Mouse (Mus musculus) naive thymus-derived CD4-positive, alpha-beta T cell, adult 2 months (primary cell): ENCODE results near the gene Rrp7a.
A peak's percentile ranks its signal among the peaks of the same experiment; 100 is the strongest.

Experiments used
- DNase-seq: peaks from one replicate; pipeline ENCODE4 v3.0.0-alpha.2; 2011; ENCODE audit warnings: low read depth

The Rrp7a gene

DNA sequence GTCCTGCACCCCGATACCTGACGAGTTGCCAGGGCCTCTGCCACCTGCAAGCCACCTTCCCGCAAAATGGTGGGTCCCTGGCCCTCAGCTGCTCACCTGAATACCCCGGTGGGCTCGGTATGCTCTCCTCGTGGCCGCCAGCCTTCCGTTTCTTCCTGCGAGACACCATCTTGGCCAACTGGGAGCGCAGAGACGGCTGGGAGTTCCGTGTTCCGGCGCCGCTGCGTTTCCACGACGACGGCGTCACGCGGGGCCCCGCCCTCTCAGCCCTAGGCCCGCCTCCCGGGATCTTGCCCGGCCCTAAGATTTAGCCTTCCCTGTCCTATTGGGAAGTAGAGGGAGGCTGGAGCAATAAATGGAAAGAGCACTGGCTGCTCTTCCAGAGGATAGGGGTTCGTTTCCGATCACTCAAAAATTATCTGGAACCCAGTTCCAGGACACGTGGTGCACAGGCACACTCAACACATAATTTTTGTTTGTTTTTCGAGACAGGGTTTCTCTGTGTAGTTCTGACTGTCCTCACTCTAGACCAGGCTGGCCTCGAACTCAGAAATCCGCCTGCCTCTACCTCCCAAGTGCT, at the start of gene Rrp7a:
Rrp7a (minus strand) TSS at position 236 of the 580 bp plus-strand sequence.
- peak; percentile 81 for DNase-seq

DNA sequence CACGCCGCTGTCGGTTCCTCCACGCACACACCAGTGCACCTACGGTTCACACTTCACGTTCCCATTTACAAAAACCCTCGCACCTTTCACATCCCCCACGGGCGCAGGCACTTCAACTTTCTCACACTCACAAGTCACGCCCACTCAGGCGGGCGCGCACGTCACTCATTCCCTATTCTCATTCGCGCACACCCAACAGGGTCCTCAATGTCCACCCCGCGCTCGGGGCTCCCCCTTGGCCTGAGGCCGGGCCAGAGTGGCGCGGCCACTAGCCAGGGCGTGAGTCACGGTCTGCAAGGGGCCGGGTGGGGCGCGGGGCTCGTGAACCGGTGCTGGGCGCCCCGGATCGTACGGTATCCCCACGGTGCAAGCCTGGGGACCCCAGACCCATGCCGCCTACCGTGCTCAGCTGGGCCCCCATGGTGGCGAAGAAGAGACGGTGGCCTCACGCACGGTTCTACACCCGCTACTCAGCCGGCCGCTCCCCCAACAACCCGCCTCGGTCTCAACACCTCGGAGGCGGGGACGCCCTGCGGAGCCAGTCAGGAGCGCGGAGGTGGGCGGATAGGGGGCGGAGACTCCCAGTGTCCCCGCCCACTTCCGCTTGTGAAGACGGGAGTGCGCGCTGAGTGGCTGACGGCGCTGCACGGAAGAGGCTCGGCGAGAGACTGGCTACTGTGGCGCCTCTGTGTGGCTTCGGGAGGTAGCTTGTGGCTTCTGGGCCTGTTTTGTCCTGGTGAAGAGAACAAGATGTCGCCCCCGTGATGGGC, 49.3 kb upstream of the Rrp7a start:
- DNase-seq, result peak; percentile 99

DNA sequence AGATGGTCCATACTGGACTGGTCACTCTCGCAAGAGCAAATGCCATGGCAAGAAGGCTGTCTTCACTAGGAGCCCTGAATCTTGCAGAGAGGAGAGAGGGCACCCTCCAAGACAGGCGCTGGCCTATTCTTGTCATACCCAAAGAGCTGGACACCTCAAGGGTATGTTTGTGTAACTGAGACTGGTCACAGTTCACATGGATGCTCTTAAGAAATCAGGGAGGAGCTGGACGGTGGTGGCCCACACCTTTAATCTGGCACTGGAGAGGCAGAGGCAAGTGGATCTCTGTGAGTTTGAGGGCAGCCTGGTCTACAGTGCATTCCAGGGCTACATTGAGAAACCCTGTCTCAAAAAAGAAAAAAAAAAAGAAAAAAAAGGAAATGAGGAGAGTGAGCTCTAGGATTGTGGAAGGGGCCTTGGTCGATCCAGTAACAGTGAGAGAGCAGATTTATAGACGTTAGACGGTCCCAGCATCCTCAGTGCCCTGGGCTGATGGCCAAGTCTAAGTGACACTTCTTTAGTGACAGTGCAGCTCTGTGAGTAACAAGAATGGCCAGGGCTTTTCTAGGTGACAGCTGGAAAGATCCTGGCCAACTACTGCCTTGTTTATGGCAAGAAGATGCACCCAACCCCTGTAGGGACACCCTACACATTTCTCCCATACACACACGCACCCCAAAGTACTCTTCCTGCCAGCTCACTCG, 48.5 kb upstream of the Rrp7a start:
- no peak for DNase-seq

DNA sequence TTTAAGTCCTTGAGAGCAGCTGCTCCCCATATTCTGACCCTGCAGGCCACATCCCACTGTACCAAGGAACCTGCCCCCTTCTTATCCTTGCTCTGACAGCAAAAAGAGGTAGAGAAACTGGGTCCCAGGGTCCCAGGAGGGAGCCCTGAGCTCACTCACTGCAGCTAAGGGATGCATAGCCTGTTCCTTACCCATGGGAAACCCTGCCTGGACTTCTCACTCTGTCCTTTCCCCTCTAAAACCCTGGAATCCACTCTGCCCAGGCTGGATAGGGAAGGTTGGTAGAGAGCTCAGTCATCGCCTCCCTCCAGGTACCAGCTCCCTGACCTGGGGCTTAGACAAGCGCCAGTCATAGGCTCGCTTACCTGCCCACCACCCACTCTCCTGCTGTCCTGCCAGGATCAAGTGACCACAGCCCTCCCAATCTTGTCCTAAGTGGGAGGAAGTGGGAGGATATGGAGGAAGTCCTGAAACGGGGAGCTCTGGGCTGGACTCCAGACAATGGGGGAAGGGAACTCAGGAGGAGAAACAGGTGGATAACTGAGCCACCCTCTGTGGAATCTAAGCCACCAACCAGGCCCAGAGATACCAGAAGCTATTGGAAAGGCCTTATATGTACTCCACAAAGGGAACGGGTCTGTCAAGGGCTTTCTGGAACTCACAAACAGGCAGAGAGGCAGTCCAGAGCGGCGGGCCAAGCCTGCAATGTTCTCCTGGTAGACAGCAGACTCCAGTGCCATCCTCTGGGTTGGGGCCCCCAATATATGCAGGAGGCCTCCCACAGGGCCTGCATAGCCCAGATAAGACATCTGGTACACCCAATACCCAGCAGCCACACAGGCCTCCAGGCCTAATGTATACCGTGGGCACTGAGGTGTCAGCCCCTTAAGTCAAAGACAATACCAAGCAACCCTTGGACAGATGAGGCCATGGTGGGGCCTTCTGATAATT, 47.4 kb upstream of the Rrp7a start:
- DNase-seq, result no peak

DNA sequence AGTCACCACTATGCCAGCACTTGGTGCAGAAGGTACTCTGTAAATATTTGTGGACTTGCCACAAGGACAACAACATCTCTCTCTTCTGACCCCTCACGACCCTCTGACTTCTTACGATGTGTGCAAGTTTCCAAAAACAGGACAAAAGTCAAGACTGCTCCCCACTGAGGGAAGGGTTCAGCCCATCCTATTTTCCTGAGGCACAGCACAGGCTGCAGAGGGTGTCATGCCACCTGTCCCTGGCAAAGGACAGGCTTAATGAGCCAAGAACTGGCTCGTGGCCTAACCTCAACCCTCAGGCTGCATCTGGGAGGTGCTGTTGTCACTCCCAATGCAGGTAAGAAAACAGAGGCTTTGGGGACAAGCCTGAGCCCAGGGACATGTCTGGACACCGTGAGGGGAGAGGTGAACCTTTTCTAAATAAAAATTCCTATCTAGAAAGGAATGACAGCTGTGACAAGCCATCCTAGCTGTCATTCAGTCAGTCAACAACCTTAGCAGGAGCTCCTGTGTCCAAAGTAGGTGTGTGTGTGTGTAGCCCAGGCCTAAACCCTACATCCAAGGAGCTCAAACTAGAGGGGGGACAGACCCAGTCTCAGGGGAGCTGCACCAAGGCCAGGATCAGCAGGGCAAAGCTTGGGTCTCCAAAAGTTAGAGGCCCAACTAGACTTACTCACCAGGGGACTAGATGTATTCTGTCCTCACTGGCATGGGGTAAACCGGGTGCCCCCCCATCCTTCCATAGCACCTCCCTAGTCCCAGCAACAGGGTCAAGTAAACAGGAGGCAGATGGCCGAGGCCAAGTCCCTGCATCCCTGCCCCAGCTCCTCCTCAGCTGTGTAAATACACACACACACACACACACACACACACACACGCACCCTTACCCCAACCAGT, 46.5 kb upstream of the Rrp7a start:
- no peak for DNase-seq

DNA sequence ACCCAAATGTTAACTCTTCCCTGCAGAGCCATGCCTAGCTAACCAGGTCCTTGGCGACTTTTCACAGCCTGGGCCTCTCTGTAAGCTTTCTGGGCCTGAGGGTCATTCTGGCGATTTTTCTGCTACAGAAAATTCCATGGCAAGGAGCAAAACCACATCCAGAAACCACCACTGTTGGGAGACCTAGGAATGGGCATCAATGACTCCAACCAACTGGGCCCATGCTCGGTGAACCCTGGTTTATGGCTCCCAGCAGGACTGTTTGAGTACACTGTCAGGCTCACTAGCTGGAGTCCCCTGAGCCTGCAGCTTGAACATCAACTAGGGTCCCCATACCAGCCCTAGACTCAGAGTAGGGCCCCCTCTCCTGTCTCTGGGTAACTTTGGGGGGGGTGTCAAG, 45.7 kb upstream of the Rrp7a start:
- no peak for DNase-seq

DNA sequence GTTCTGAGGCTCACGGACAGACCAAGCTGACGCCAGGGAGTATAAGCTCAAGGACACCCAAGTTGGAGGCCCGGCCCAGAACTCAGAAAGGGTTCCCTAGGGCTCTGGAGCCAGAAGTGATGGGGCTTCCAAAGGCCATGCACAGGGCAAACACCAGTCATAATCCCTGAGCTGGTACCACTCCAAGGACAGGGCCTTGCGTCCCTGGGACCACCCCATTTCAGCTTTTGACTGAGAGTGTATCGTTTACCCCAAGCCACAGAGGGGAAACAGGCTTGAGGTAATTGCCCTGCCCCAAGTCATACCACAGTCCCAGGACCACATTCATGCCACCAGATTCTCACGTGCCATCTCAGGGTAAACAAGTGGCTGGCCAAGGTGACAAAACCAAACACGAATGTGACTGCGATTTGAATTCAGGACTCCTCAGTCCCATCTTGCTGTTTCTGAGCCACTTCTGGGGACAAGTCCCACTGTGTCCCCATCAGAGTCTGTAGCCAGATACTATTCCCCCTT, 45.0 kb upstream of the Rrp7a start:
- no peak for DNase-seq

DNA sequence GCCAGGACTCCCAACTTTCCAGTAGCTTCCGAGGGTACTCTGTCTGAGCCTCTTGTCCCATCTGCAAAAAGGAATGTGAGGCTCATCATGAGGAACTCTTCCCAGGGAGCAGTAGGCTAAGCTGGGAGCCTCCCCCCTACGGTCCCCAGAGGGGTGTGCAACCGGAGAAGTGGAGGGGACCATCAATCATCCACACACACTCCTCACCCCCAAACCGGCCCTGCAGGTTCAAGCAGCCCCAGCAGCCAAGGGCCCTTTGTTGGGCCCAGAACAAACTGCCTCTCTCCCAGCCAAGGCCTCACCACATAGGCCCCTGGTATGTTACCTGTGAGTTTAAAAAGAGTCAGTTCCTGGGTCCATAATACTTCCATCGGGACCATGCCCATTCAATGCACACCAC, 44.5 kb upstream of the Rrp7a start:
- no peak for DNase-seq

DNA sequence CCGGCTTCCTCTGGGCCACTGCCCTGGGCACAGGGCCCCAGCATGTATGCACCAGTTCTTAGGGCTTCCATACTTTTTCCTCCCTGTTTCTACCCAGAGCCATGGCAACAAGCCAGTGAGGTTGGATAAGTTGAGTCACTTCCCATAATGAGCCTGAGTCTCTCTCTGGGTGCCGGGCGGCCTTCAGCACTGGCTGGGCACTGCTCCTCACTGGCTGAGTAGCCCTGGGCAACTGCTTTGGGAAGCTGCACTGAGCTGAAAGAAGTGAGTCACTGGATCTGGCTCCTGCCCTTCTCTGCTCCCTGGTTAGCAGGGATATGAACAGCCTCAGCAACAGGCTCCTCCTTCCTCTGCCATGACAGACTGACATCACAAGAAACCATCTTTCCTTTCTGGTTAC, 44.0 kb upstream of the Rrp7a start:
- DNase-seq, result no peak

DNA sequence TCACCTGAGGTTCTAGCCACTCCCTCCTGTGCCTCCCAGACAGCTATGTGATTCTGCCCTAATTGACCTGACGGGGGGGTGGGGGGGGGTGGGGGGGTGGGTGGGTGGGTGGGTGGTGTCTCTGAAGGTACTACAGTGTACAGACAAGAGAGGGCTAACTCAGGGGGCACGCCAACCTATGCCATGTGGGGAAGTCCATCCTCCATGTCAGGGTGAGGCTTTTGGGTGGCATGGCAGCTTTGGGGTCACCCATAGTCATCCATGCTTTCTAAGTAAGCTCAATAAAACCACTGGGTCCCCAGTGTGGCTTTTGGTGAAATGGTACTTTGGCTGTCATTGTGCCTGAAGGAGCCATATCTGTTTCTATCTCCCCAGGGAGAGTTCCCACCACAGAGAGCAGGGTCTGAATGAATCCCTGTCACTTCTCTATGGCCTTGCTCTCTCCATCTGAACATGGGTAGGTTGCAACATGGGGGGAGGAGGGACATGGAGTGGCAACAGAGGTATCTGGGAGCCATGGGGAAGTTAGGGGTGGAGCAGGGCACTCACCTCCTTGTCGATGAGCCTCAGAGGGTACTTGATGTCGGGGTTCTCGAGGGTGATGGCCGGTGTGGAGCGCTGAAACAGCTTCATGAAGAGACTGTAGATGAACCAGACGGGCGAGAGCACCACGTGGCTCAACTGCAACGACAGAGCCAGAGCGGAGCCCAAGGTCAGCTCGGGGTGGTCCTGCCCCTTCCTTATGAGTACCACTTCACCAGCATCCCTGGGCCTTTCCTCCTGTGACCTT, 43.1 kb upstream of the Rrp7a start:
- DNase-seq, result no peak

DNA sequence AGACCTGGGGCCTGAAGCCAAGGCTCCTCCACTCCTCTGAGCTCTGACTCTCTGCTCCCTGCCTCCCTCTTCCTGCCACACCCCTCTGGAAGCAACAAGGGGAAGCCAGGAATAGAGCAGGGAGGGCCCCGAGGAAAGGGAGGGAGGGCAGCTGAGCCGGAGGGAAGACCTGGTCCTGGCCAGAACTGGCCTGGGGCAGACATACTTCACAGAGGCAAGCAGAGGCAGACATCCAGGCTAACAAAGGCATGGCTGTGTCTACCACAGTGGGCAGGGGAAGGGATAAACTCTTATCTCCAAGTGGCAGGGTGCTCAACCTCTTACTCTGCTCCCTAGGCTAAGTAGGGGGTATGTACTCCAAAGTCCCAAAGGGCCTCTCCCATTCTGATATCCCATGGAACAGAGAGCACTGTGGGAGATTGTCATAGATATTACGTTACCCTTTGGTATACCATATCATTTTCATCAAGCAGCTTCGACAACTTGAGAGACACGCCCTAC, 42.4 kb upstream of the Rrp7a start:
- no peak for DNase-seq

DNA sequence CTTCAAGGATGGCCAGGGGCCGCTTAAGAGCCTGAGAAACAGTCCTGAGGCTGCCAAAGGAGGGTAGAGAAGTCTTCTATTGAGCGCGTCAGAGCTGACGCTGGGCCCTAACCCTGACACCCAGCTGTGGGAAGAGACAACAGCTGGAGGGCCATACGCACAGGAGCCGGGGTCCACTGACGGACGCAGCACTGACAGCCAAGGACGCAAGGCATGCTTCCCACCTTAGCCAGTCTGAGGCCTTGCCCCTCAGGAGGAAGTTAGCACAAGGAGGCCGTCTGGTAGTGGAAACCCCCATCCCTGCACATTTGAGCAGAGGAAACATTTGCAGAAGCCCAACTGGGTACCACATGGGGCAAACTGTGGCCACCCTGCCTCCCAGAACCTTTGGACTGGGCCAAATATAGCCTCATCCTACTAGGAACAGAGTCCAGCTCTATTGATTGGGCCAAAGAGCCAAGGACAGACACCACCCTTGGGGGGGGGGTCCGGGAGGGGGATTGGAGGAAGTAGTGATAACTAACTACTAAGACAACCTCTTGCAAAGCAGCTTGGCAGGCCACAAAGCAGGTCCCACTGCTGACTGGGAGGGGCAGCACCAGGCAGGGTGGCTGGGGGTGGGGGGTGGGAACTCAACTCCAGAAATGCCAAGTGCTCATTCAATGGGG, 40.4 kb upstream of the Rrp7a start:
- no peak for DNase-seq

DNA sequence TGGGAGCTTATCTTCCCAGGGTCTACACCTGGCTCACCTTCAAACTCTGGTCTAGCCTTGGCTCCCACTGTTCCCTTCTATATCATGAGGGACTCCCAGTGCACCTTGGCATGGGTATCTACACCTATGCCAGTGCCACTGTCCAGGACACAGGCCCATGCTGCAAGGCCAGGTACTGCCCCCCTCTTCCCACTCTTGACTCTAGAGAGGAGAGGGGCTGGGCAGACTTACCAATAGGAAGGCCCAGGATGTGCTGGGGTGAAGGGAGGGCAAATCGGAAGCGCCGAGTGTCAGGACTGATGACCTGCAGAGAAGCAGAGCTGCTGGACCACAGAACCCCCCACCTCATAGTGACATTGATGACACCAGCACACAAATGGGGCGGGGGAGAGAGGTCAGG, 39.4 kb upstream of the Rrp7a start:
- no peak for DNase-seq

DNA sequence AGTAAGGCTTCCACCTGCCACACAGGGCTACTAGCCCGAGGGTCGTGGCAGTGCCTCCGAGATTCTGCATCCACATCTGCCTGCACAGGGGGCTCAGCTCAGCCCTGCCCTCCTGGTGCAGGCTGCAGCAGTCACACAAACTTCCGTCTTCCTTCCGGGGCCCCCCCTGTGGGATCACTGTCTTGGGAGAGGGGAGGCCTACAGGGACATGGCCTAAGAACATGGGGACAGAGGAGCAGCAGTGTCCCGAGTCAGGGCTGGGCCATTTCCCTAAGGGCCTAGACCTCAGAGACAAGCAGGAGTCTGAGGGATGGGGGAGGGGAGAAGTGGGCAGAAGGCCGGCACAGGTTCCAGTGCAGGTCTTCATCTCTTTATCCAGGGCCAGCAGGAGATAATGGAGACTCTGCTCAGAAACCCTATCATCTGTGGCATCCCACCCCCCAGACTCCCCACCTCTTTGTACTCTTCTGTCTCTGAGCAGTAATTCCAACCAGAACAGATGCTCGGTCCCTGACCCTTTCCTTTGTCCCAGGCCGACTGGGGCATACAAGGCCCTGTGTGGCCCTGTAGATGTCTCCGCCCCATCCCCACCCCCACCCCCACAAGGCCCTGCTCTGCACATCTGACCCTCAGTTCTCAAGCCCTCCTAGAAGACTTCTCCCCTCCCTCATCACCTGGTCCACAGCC, 38.6 kb upstream of the Rrp7a start:
- no peak for DNase-seq

DNA sequence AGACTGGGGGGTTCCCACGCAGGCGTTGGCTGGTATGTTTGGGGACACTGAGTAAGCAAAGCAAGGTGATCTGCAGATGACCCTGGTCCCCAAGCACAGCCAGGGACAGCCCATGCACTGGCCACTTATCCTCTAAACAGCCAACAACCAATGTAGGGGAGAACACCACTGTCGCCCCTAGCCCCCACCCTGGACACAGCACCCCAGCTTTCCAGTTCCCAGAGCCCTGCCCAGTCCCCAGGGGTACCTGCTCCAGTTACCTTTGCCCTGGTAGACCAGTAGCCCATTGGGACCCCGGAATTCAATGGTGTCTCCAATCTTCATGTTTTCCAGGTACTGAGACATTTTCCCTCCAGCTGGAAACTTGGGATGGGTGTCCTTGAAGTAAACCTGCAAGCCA, 38.0 kb upstream of the Rrp7a start:
- DNase-seq, result no peak

DNA sequence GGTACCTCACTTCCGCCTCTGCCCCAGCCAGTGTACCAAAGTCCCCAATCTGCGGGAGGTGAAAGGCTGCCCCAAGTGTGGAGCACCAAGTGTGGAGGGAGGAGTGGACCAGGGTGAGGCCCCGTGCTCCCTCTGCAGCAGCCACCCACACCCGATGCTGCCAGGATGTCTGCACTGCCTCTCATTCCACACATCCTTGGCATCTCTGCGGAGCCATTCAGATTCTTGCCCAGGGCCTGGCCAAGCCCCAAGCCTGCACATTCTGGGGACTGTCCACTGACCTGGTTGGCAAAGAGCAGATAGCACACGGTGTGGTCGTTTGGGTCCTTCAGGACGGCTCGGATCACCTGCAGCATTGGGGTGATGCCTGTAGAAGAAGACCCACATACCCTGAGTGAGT, 37.2 kb upstream of the Rrp7a start:
- DNase-seq, result no peak

DNA sequence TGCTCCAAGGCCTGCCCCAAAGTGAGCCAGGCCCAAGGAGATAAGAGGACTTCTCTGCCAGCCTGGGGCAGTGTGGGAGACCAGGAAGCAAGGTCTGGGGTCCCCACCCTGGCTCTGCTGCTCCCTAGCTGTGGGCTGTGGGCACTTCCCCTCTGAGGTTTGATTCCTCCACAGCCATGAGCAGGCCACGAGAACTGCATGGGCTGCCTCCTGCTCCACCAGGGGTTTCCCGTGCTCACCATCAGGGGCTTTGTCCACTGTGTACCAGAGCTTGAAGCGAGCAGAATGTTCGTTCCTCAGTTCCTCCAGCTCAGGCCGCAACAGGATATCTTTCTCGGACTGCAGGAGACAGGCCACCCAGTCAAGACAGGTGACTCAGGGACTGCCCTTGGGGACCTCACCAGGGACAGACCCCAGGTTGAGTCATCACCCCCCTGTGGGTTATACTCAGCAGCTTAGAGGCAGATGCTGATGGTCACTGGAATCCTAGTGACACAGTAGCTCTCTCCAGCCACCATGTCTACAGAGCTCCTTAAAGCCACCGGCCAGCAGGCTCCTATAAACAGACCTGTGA, 36.1 kb upstream of the Rrp7a start:
- DNase-seq, result no peak

DNA sequence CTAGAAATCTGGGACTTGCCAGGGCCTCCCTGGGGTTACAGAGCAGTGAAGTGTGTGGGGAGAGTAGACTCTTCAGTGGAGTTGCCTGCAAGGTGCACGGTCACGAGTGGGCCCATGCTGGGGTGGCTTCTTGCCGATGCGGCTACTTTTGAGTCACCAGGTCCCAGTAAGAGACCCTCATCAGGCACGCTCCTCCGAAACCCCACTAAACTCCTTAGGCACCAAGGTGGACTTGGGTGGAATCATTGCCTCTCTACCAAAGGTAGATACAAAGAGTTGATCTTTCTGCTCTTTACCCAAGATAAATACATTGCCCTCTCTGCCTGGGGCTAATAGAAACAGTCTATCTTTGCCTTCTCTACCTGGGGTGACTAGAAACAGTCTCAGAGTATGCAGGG, 35.1 kb upstream of the Rrp7a start:
- DNase-seq, result no peak
